Mouse (Mus musculus) hindbrain, embryonic 11.5 days (tissue): ENCODE data around the gene Gm47283. TPM values are rescaled to one million over a fixed set of nuclear protein-coding genes. Genes with fewer than 3 reads are reported as not detected.
"Not testable (repeated sequence)": the region's sequence is repeated elsewhere in the genome, so short reads cannot be mapped to it uniquely, and the experiment has no call there.

Experiments
- ATAC-seq: fragments of 200-750 bp; cut with Nextera tagmentation; 2 replicates; pipeline ENCODE4 v1.8.0; 2017; ENCODE audit warnings: mild to moderate bottlenecking, moderate TSS enrichment, moderate library complexity; ENCODE audit not compliant: low FRiP score
- DNase-seq: peaks from one replicate; pipeline ENCODE4 v3.0.0-alpha.2; 2015; ENCODE audit warnings: low spot score
- H3K27ac ChIP-seq: fragments of 300-500 bp; sonication (generic); 2 replicates; pipeline ENCODE4 v1.5.1; 2014; ENCODE audit warnings: mild to moderate bottlenecking, low read depth, low read length
- H3K27me3 ChIP-seq: fragments of 300-500 bp; sonication (generic); 2 replicates; pipeline ENCODE4 v1.6.1; 2014; ENCODE audit warnings: mild to moderate bottlenecking, low read length, moderate library complexity, mixed read lengths; ENCODE audit not compliant: control insufficient read depth, insufficient read depth
- H3K36me3 ChIP-seq: fragments of 300-500 bp; sonication (generic); 2 replicates; pipeline ENCODE4 v1.6.1; 2014; ENCODE audit warnings: mild to moderate bottlenecking, low read length, moderate library complexity, mixed read lengths; ENCODE audit not compliant: control insufficient read depth, insufficient read depth
- H3K4me1 ChIP-seq: fragments of 300-500 bp; sonication (generic); replicated peaks from 2 replicates; pipeline ENCODE4 v1.6.1; 2014; ENCODE audit warnings: low read length, mixed read lengths; ENCODE audit not compliant: control insufficient read depth, insufficient read depth
- H3K4me2 ChIP-seq: fragments of 300-500 bp; sonication (generic); replicated peaks from 2 replicates; pipeline ENCODE4 v1.6.1; 2014; ENCODE audit warnings: mild to moderate bottlenecking, low read depth, low read length
- H3K4me3 ChIP-seq: fragments of 300-500 bp; sonication (generic); 2 replicates; pipeline ENCODE4 v1.5.1; 2014; ENCODE audit warnings: low read depth, low read length
- H3K9ac ChIP-seq: fragments of 300-500 bp; sonication (generic); 2 replicates; pipeline ENCODE4 v1.6.1; 2014; ENCODE audit warnings: low read depth, low read length
- H3K9me3 ChIP-seq: fragments of 300-500 bp; sonication (generic); 2 replicates; pipeline ENCODE4 v1.6.1; 2016; ENCODE audit warnings: low read length; ENCODE audit not compliant: control insufficient read depth
- WGBS: fragments of 180-500 bp; shearing (Covaris S2); extraction: QIAGEN DNeasy Blood & Tissue Kit; methylation state at CpG from one replicate; pipeline ENCODE4 v1.1.7; 2014; 5-methylcytosine and 5-hydroxymethylcytosine counted together
- polyA plus RNA-seq: library from polyadenylated mRNA; unstranded; fragments of >200 nt; fragmentation: Nextera tagmentation; extraction: Ambion mirVana; gene quantifications from 2 replicates; pipeline ENCODE4 v1.2.1, GENCODE M21; 2014

The Gm47283 gene
- polyA plus RNA-seq, 1 experiment from 2014 or later, result not detected

- peak; percentile 74 for DNase-seq
- not testable (repeated sequence) for H3K27ac ChIP-seq, H3K27me3 ChIP-seq, H3K4me2 ChIP-seq, H3K4me1 ChIP-seq, H3K4me3 ChIP-seq, H3K9ac ChIP-seq
- H3K9me3 ChIP-seq, result peaks cover 43% of the 10 kb centered on the region
- peaks cover 22% of the 10 kb centered on the region for H3K36me3 ChIP-seq
- WGBS, result 77% methylated on average over 38 of the region's 38 CpGs
- ATAC-seq, result peak; percentile 61
These were observed 43.5 kb upstream of the Gm47283 start for GRCm38 (mm10) chrY:90741006-90741405.

GRCm38 (mm10) chrY:90741452-90742260 lies 42.9 kb upstream of the Gm47283 start:
- Histone ChIP-seq H3K9me3 (peaks cover 43% of the 10 kb centered on the region), H3K36me3 (peaks cover 22% of the 10 kb centered on the region)
- DNase-seq (peak; percentile 50), ATAC-seq (peak; percentile 60)
- not testable (repeated sequence) for H3K4me3 ChIP-seq, H3K4me1 ChIP-seq, H3K4me2 ChIP-seq, H3K27ac ChIP-seq, H3K27me3 ChIP-seq, H3K9ac ChIP-seq
- WGBS, result 84% methylated on average over 43 of the region's 43 CpGs

GRCm38 (mm10) chrY:90742261-90743052 lies 42.1 kb upstream of the Gm47283 start:
- H3K4me3 ChIP-seq, H3K9ac ChIP-seq, H3K4me1 ChIP-seq, H3K4me2 ChIP-seq, H3K27me3 ChIP-seq: not testable (repeated sequence)
- H3K27ac ChIP-seq, result peak overlapping the region; percentile 3; the same call in 1 of the 2 replicates
- H3K9me3 ChIP-seq, result peaks cover 43% of the 10 kb centered on the region
- H3K36me3 ChIP-seq, result peaks cover 22% of the 10 kb centered on the region
- ATAC-seq, result peak; percentile 8; the same call in 1 of the 2 replicates
- WGBS, result 87% methylated on average over 49 of the region's 49 CpGs
- DNase-seq, result peak; percentile 43

- not testable (repeated sequence) for H3K27ac ChIP-seq
These were observed 41.3 kb upstream of the Gm47283 start for GRCm38 (mm10) chrY:90743053-90743810.

GRCm38 (mm10) chrY:90743811-90744220 lies 40.7 kb upstream of the Gm47283 start:
- no peak for DNase-seq
- no peak for ATAC-seq
- Histone ChIP-seq H3K9ac (no peak overlapping the region), H3K9me3 (peaks cover 43% of the 10 kb centered on the region), H3K36me3 (peaks cover 22% of the 10 kb centered on the region), H3K27me3 (no peaks in the 10 kb centered on the region), H3K27ac (no peak overlapping the region), H3K4me1 (no peaks in the 10 kb centered on the region), H3K4me2 (no peak overlapping the region), H3K4me3 (no peak overlapping the region)
- WGBS, result 90% methylated on average over 2 of the region's 21 CpGs

More at GRCm38 (mm10) chrY:90743053-90743810, 41.3 kb upstream of the Gm47283 start:
- Histone ChIP-seq H3K9me3 (peaks cover 43% of the 10 kb centered on the region), H3K36me3 (peaks cover 22% of the 10 kb centered on the region)
- peak; percentile 9 for DNase-seq
- H3K4me1 ChIP-seq, H3K27me3 ChIP-seq, H3K4me2 ChIP-seq, H3K4me3 ChIP-seq, H3K9ac ChIP-seq, ATAC-seq: not testable (repeated sequence)
- 84% methylated on average over 35 of the region's 46 CpGs for WGBS

- H3K4me1 ChIP-seq, H3K9ac ChIP-seq, H3K4me3 ChIP-seq, H3K27me3 ChIP-seq, H3K27ac ChIP-seq, H3K4me2 ChIP-seq: not testable (repeated sequence)
- peak; percentile 75 for DNase-seq
- Histone ChIP-seq H3K36me3 (peaks cover 15% of the 10 kb centered on the region), H3K9me3 (peaks cover 36% of the 10 kb centered on the region)
- peak; percentile 91 for ATAC-seq
- 59% methylated on average over 51 of the region's 51 CpGs for WGBS
These were observed 40.1 kb upstream of the Gm47283 start for GRCm38 (mm10) chrY:90744381-90744981.

GRCm38 (mm10) chrY:90745256-90745655 lies 39.3 kb upstream of the Gm47283 start:
- H3K4me3 ChIP-seq, H3K9ac ChIP-seq, H3K27ac ChIP-seq, DNase-seq, H3K27me3 ChIP-seq, H3K4me1 ChIP-seq, ATAC-seq, H3K4me2 ChIP-seq: not testable (repeated sequence)
- WGBS, result 94% methylated on average over 5 of the region's 5 CpGs
- peaks cover 28% of the 10 kb centered on the region for H3K9me3 ChIP-seq
- peaks cover 14% of the 10 kb centered on the region for H3K36me3 ChIP-seq

- H3K36me3 ChIP-seq, ATAC-seq: not testable (repeated sequence)
These were observed 29.8 kb upstream of the Gm47283 start, which contains the start of gene Gm21860 for GRCm38 (mm10) chrY:90754721-90755120. Gm21860 (minus strand) TSS chrY:90754821.

More at GRCm38 (mm10) chrY:90754721-90755120, 29.8 kb upstream of the Gm47283 start, which contains the start of gene Gm21860:
- H3K4me2 ChIP-seq, H3K4me1 ChIP-seq, H3K27ac ChIP-seq, DNase-seq, H3K4me3 ChIP-seq, H3K9me3 ChIP-seq, H3K9ac ChIP-seq, H3K27me3 ChIP-seq: not testable (repeated sequence)
- WGBS, result no CpG with 5 or more reads among the region's 8 CpGs
